Mouse (Mus musculus) MEL (cell line): ENCODE measurements at regions not wholly inside any gene's neighbourhood (a gene's known extent, or its start where the extent isn't known, plus 50 kb on each side); places are given as distances from the start of the nearest gene placed in this dataset.

Source experiments
- DNase-seq: peaks from one replicate; pipeline ENCODE4 v3.0.0; 2011; ENCODE audit warnings: low read depth, low spot score
- H3K27ac ChIP-seq: 2 replicates; pipeline ENCODE4 v1.5.1; 2012; ENCODE audit warnings: low read depth, mild to moderate bottlenecking, control low read depth, low read length, moderate library complexity; ENCODE audit not compliant: control insufficient read depth
- H3K27me3 ChIP-seq, 2 experiments: fragments of 150-350 bp in 1 of 2; sonication (generic) in 1 of 2; 2 replicates each; pipeline ENCODE4 v1.6.1; 2012; ENCODE audit warnings: low read length in 2 of 2, mild to moderate bottlenecking in 2 of 2, improper control_type of control experiment in 1 of 2, moderate library complexity in 1 of 2; ENCODE audit not compliant: insufficient read depth in 2 of 2, control insufficient read depth in 1 of 2
- H3K36me3 ChIP-seq, 2 experiments: 2 replicates each; pipeline ENCODE4 v1.6.1; 2012 to 2014; ENCODE audit warnings: low read length in 2 of 2, improper control_type of control experiment in 1 of 2, inconsistent platforms in 1 of 2, mild to moderate bottlenecking in 1 of 2; ENCODE audit not compliant: insufficient read depth in 2 of 2, control insufficient read depth in 1 of 2
- H3K4me1 ChIP-seq, 2 experiments: fragments of 150-350 bp in 1 of 2; sonication (generic) in 1 of 2; 2 replicates each; pipeline ENCODE4 v1.6.1; 2012; ENCODE audit warnings: low read length in 2 of 2, improper control_type of control experiment in 1 of 2, mild to moderate bottlenecking in 1 of 2; ENCODE audit not compliant: insufficient read depth in 2 of 2, control insufficient read depth in 1 of 2
- H3K4me3 ChIP-seq, 2 experiments: fragments of 150-350 bp in 1 of 2; sonication (generic) in 1 of 2; 2 replicates each; pipeline ENCODE4 v1.5.1; 2012; ENCODE audit warnings: low read depth in 2 of 2, low read length in 2 of 2, mild to moderate bottlenecking in 2 of 2, moderate library complexity in 2 of 2, control low read depth in 1 of 2, improper control_type of control experiment in 1 of 2; ENCODE audit not compliant: control insufficient read depth in 1 of 2, insufficient read depth in 1 of 2
- H3K79me2 ChIP-seq: 2 replicates; pipeline ENCODE4 v1.6.1; 2012; ENCODE audit warnings: mild to moderate bottlenecking, low read length, moderate library complexity; ENCODE audit not compliant: control insufficient read depth, poor library complexity, insufficient read depth
- H3K9ac ChIP-seq: 2 replicates; pipeline ENCODE4 v1.6.1; 2012; ENCODE audit warnings: low read depth, mild to moderate bottlenecking, control low read depth, low read length, moderate library complexity; ENCODE audit not compliant: control insufficient read depth, poor library complexity, severe bottlenecking
- H3K9me3 ChIP-seq: fragments of 150-350 bp; sonication (generic); replicated peaks from 2 replicates; pipeline ENCODE4 v1.6.1; 2012; ENCODE audit warnings: mild to moderate bottlenecking, low read length, improper control_type of control experiment, moderate library complexity; ENCODE audit not compliant: insufficient read depth
- BHLHE40 ChIP-seq: IDR thresholded peaks from 2 replicates; pipeline ENCODE4 v1.6.1; 2012; ENCODE audit warnings: low read depth, mild to moderate bottlenecking, inconsistent platforms, low read length, improper control_type of control experiment, borderline replicate concordance
- CHD1 ChIP-seq: IDR thresholded peaks from 2 replicates; pipeline ENCODE4 v1.6.1; 2012; ENCODE audit warnings: low read depth, mild to moderate bottlenecking, inconsistent platforms, low read length, improper control_type of control experiment
- E2F4 ChIP-seq: IDR thresholded peaks from 2 replicates; pipeline ENCODE4 v1.6.1; 2011; ENCODE audit warnings: low read depth, low read length, improper control_type of control experiment, borderline replicate concordance
- EP300 ChIP-seq, 2 experiments: IDR thresholded peaks; 2 replicates each; pipeline ENCODE4 v1.6.1; 2011; ENCODE audit warnings: improper control_type of control experiment in 2 of 2, low read length in 2 of 2, low read depth in 1 of 2, mild to moderate bottlenecking in 1 of 2
- ETS1 ChIP-seq: IDR thresholded peaks from 2 replicates; pipeline ENCODE4 v1.6.1; 2012; ENCODE audit warnings: low read depth, mild to moderate bottlenecking, inconsistent platforms, low read length, improper control_type of control experiment, moderate library complexity
- GATA1 ChIP-seq: IDR thresholded peaks from 2 replicates; pipeline ENCODE4 v1.6.1; 2011; ENCODE audit warnings: low read depth, low read length, improper control_type of control experiment
- JUND ChIP-seq: IDR thresholded peaks from 2 replicates; pipeline ENCODE4 v1.6.1; 2011; ENCODE audit warnings: low read depth, mild to moderate bottlenecking, improper control_type of control experiment, low read length
- MAFK ChIP-seq: IDR thresholded peaks from 2 replicates; pipeline ENCODE4 v1.6.1; 2011; ENCODE audit warnings: low read depth, mild to moderate bottlenecking, low read length, improper control_type of control experiment, borderline replicate concordance
- MEF2A ChIP-seq: IDR thresholded peaks from 2 replicates; pipeline ENCODE4 v1.6.1; 2014; ENCODE audit warnings: low read depth, mild to moderate bottlenecking, inconsistent platforms, low read length, improper control_type of control experiment; ENCODE audit not compliant: poor library complexity, insufficient replicate concordance, severe bottlenecking; ENCODE audit errors: extremely low read depth
- MXI1 ChIP-seq: IDR thresholded peaks from 2 replicates; pipeline ENCODE4 v1.6.1; 2011; ENCODE audit warnings: mild to moderate bottlenecking, low read depth, low read length, improper control_type of control experiment
- MYB ChIP-seq: IDR thresholded peaks from 2 replicates; pipeline ENCODE4 v1.6.1; 2011; ENCODE audit warnings: mild to moderate bottlenecking, low read depth, low read length, improper control_type of control experiment
- MYC ChIP-seq: IDR thresholded peaks from 2 replicates; pipeline ENCODE4 v1.6.1; 2011; ENCODE audit warnings: low read depth, mild to moderate bottlenecking, low read length, improper control_type of control experiment, moderate library complexity
- NELFE ChIP-seq: IDR thresholded peaks from 2 replicates; pipeline ENCODE4 v1.6.1; 2011; ENCODE audit warnings: low read depth, low read length, improper control_type of control experiment
- NRF1 ChIP-seq: IDR thresholded peaks from 2 replicates; pipeline ENCODE4 v1.6.1; 2014; ENCODE audit warnings: low read depth, mild to moderate bottlenecking, inconsistent platforms, low read length, improper control_type of control experiment, moderate library complexity; ENCODE audit not compliant: poor library complexity, insufficient read depth, severe bottlenecking
- RCOR1 ChIP-seq: IDR thresholded peaks from 2 replicates; pipeline ENCODE4 v1.6.1; 2012; ENCODE audit warnings: low read depth, mild to moderate bottlenecking, inconsistent platforms, low read length, improper control_type of control experiment
- SIN3A ChIP-seq: IDR thresholded peaks from 2 replicates; pipeline ENCODE4 v1.6.1; 2012; ENCODE audit warnings: low read length, improper control_type of control experiment, inconsistent platforms
- TAL1 ChIP-seq: IDR thresholded peaks from 2 replicates; pipeline ENCODE4 v1.6.1; 2012; ENCODE audit warnings: mild to moderate bottlenecking, inconsistent platforms, low read length, moderate library complexity, mixed read lengths
- TCF12 ChIP-seq: IDR thresholded peaks from 2 replicates; pipeline ENCODE4 v1.6.1; 2014; ENCODE audit warnings: low read depth, mild to moderate bottlenecking, inconsistent platforms, low read length, improper control_type of control experiment, moderate library complexity
- UBTF ChIP-seq: IDR thresholded peaks from 2 replicates; pipeline ENCODE4 v1.6.1; 2012; ENCODE audit warnings: low read depth, mild to moderate bottlenecking, inconsistent platforms, low read length, improper control_type of control experiment, moderate library complexity, borderline replicate concordance; ENCODE audit not compliant: insufficient read depth
- USF1 ChIP-seq: IDR thresholded peaks from 2 replicates; pipeline ENCODE4 v1.6.1; 2014; ENCODE audit warnings: low read depth, mild to moderate bottlenecking, inconsistent platforms, low read length, improper control_type of control experiment, moderate library complexity
- USF2 ChIP-seq, 2 experiments: IDR thresholded peaks; 2 replicates each; pipeline ENCODE4 v1.6.1; 2011 to 2012; ENCODE audit warnings: improper control_type of control experiment in 2 of 2, low read length in 2 of 2, borderline replicate concordance in 1 of 2, inconsistent platforms in 1 of 2, low read depth in 1 of 2, mild to moderate bottlenecking in 1 of 2; ENCODE audit not compliant: insufficient read depth in 1 of 2
- ZC3H11A ChIP-seq: IDR thresholded peaks from 2 replicates; pipeline ENCODE4 v1.6.1; 2012; ENCODE audit warnings: low read depth, mild to moderate bottlenecking, inconsistent platforms, low read length, improper control_type of control experiment
- ZMIZ1 ChIP-seq: IDR thresholded peaks from 2 replicates; pipeline ENCODE4 v1.6.1; 2012; ENCODE audit warnings: low read depth, mild to moderate bottlenecking, inconsistent platforms, low read length, improper control_type of control experiment, moderate library complexity

- no peaks in the 10 kb centered on the region for H3K9me3 ChIP-seq
- H3K4me1 ChIP-seq = no peaks in the 10 kb centered on the region
- H3K4me3 ChIP-seq = no peak overlapping the region
- H3K9ac ChIP-seq = no peak overlapping the region
- H3K79me2 ChIP-seq = no peaks in the 10 kb centered on the region
- no peak overlapping the region for H3K27ac ChIP-seq
- no peak for TF ChIP-seq TCF12
- TF ChIP-seq NRF1 = no peak
- TF ChIP-seq E2F4 = no peak
- no peak for TF ChIP-seq USF1
- no peak for TF ChIP-seq USF2 (IDR thresholded peaks at IDR 0.05; ENCODE audit: borderline replicate concordance in 1 of 2, insufficient read depth in 1 of 2, low read depth in 1 of 2, low read length in 2 of 2)
- no peak for TF ChIP-seq EP300 (IDR thresholded peaks at IDR 0.05; ENCODE audit: low read depth in 1 of 2, low read length in 2 of 2)
- TF ChIP-seq UBTF = no peak
- TF ChIP-seq RCOR1 = no peak
- TF ChIP-seq TAL1 = no peak
- TF ChIP-seq MEF2A = no peak
- no peak for TF ChIP-seq ETS1
- no peak for TF ChIP-seq NELFE
- no peaks in the 10 kb centered on the region for H3K36me3 ChIP-seq
- no peak for DNase-seq
- no peaks in the 10 kb centered on the region for H3K27me3 ChIP-seq
Measured at GRCm38 (mm10) chr3:141338224-141338982, 126.2 kb upstream of the Pdha2 start.

GRCm38 (mm10) chr3:141353961-141354360 lies 111.1 kb upstream of the Unc5c start:
- TF ChIP-seq MYB (no peak), ZC3H11A (no peak), MYC (no peak), ZMIZ1 (no peak), JUND (no peak), CHD1 (no peak), MAFK (no peak), BHLHE40 (no peak), GATA1 (no peak), SIN3A (no peak), MXI1 (no peak)
- Histone ChIP-seq H3K4me1 (no peaks in the 10 kb centered on the region), H3K36me3 (no peaks in the 10 kb centered on the region), H3K4me3 (no peak overlapping the region), H3K27me3 (no peaks in the 10 kb centered on the region), H3K9me3 (no peaks in the 10 kb centered on the region), H3K9ac (no peak overlapping the region), H3K79me2 (no peaks in the 10 kb centered on the region), H3K27ac (no peak overlapping the region)
- DNase-seq = no peak
